Mouse (Mus musculus): ENCODE measurements around the gene Ap5b1.

The Ap5b1 gene

GRCm38 (mm10) chr19:5567534-5568469, at the start of gene Ap5b1:
Ap5b1 (plus strand) TSS chr19:5568025.
- DNase-seq (ENCODE audit: low read depth, low spot score), result peak; percentile 89

- no peak for DNase-seq (ENCODE audit: low read depth, low spot score)
These were observed 49.1 kb upstream of the Ap5b1 start for GRCm38 (mm10) chr19:5518721-5519120.

DNA sequence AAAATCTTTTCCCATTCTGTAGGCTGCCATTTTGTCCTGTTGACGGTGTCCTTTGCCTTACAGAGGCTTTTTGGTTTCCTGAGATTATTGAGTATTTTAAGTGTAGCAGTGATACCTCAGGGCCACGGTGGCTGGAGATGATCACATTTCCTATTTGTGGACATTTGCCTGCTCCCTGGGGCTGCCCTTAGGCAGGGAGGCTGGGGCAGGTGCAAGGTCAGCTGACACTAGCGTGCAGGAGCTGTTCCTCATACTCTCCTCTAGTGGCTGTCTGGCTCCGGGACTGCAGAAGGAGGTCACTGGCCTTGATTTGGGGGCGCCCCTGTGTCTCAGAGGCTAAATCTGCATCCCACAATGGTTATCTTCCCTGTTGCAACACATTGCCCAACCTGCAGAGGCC, 42.6 kb upstream of the Ap5b1 start:
- no peak for DNase-seq (ENCODE audit: low read depth, low spot score)

DNA sequence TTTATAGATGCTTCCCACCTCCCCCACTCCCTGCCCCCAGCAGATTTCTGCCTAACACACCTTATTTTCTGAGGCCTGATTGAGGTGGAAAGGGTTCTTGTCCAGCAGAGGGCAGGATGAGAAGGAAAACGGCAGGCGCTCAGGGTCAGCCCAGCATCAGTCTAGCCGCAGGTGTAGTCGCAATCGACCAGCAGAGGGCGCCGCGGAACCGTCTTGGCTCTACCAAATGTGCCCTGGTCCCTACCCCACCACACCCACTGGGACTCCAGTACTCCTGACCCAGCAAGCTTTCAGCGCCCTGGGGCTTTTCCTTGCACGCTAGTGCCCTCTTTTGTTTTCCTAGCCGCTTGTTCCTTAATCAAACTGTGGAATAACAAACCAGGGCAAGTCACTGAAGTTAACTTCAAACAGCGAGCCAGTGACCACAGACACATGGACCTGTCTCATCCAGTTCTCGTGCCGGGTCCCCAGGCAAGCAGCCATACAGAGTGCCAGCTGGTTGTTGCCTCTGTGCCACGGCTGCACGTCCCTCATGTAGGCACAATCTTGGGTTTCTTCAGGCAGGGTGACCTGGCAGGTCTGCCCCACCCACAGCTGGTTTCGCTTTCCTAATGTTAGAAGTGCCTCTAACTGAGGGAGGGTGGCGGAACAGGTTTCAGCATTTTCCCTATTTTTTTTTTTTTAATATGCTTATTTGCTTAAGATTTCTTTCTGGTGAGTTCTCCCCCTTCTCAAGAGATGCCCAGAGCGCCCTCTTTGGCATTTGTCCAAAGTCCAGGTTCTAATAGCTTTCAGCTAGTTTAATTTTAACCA, 38.3 kb upstream of the Ap5b1 start:
- DNase-seq (ENCODE audit: low read depth, low spot score), result peak; percentile 96

DNA sequence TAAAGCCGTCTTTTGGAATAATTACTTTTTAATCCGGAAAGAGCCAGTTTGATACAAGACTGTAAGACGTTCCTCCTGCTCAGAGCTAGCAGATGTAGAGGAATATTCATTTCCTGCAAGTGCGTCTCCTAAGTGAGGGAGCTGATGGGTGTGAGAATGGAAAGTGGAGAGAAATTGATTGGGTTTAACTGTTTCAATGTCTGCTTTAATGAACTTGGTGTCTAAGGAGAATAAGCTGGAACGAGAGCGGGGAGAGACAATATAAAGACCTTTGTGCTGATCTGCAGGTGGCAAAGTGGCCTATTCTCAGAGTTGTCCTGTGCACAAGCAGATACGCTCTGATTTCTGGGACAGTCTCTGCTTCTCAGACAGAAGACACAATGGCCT, 37.7 kb upstream of the Ap5b1 start:
- no peak for DNase-seq (ENCODE audit: low read depth, low spot score)

DNA sequence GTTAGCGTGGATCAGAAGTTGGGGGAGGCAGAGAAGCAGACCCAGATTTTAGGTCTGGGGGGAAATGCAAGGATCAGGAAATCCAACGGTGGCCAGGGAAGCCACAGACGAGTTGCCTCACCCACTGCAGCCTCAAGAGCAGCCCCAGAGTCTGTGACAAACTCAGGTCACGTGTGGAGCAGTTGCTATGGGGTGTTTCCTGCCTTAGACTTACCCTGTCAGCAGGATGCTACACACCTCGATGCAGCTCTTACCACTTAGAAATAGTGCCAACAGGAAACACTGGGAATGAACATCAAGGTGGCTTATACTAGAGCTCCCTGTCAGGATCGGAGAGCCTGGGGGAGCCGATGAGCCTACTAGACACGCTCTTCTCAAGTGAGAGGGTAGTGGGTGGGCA, 35.3 kb upstream of the Ap5b1 start:
- no peak for DNase-seq (ENCODE audit: low read depth, low spot score)

- DNase-seq (ENCODE audit: low read depth, low spot score), result no peak
These were observed 29.0 kb upstream of the Ap5b1 start for GRCm38 (mm10) chr19:5538786-5539185.

DNA sequence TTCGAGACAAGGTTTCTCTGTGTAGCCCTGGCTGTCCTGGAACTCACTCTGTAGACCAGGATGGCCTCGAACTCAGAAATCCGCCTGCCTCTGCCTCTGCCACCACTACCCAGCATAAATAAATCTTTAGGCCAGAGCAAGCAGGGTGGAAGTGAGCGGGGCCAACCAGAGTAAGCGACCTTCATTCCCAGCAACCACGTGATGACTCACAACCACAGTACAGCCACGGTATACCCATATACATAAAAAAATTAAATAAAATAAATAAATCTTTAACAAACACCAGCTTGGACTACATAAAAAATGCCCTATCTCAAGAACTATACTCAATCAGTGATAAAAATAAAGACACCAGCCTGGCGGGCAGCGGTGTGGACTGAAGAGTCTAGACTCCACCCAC, 24.5 kb upstream of the Ap5b1 start:
- DNase-seq (ENCODE audit: low read depth, low spot score), result no peak

DNA sequence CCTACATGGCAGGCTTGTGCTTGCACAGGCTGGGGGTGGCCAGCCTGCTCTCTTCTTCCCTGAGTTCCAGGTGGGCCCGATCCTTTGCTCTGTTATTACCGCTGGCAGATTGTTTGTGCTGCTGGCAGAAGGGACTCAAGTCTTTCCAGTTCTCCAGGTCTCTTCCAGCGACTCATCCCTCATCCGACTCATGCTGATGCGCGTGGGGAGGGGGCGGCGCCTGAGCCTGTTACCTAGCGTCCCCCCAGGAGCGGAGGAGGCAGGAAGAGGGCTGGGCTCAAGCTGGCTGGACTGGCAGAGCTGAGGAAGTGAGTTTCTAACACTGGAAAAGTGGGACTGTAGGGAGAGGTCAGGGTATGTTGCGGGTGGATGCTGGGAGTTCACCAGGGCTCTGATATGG, 23.8 kb upstream of the Ap5b1 start:
- no peak for DNase-seq (ENCODE audit: low read depth, low spot score)

- DNase-seq (ENCODE audit: low read depth, low spot score), result no peak
These were observed 20.3 kb upstream of the Ap5b1 start for GRCm38 (mm10) chr19:5547471-5548056.

DNA sequence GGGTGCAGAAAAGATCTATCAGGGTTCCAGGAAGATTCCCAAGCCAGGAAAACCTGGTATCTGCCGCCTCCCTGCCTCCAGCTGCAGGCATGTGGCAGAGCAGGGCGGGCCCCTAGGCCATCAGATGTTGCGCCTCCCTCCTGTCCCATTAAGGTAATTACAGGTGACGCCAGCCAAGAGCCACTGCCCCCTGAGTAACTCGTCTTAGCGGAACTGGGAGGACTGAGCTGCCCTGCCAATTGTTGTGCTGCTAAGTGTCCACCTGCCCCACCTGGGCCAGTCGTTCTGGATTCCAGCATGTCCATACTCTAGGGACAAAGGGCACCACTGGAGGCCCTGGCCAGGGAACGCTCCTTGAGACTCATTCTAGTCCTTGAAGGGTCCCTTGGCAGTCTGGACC, 14.0 kb upstream of the Ap5b1 start:
- DNase-seq (ENCODE audit: low read depth, low spot score), result no peak

GRCm38 (mm10) chr19:5554212-5554611, 13.6 kb upstream of the Ap5b1 start:
- DNase-seq (ENCODE audit: low read depth, low spot score), result no peak

- no peak for DNase-seq (ENCODE audit: low read depth, low spot score)
These were observed 9.7 kb upstream of the Ap5b1 start for GRCm38 (mm10) chr19:5558169-5558568.

GRCm38 (mm10) chr19:5558770-5559169, 9.1 kb upstream of the Ap5b1 start:
- DNase-seq (ENCODE audit: low read depth, low spot score), result no peak

DNA sequence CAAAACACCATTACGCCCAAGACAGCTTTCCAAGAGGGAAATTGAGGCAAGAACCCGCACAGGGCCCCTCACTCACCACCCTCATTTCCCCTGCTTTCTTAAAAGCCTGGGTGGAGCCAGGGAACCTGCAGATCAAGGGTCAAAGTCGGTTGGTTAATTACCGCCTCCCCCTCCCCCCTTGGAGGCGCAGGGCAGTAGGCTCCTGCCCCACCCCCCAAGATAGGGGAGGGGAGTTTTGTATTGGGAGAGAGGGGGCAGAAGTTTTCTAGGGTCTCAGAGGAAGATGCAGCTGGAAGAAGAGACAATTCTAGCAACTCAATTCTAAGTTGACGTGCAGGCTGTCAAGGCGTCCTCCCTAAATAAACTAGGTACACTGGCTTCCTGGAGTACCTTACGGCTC, 8.6 kb upstream of the Ap5b1 start:
- DNase-seq (ENCODE audit: low read depth, low spot score), result no peak

- DNase-seq (ENCODE audit: low read depth, low spot score), result no peak
These were observed 8.0 kb upstream of the Ap5b1 start for GRCm38 (mm10) chr19:5559631-5560456.

- no peak for DNase-seq (ENCODE audit: low read depth, low spot score)
These were observed 7.3 kb upstream of the Ap5b1 start, which contains the start of gene Ovol1 for GRCm38 (mm10) chr19:5560457-5561041. Ovol1 (minus strand) TSS chr19:5560646.

- no peak for DNase-seq (ENCODE audit: low read depth, low spot score)
These were observed 6.5 kb upstream of the Ap5b1 start for GRCm38 (mm10) chr19:5561252-5561790.

GRCm38 (mm10) chr19:5561886-5562285, 5.9 kb upstream of the Ap5b1 start:
- DNase-seq (ENCODE audit: low read depth, low spot score), result no peak

- no peak for DNase-seq (ENCODE audit: low read depth, low spot score)
These were observed 5.0 kb upstream of the Ap5b1 start for GRCm38 (mm10) chr19:5562776-5563175.

DNA sequence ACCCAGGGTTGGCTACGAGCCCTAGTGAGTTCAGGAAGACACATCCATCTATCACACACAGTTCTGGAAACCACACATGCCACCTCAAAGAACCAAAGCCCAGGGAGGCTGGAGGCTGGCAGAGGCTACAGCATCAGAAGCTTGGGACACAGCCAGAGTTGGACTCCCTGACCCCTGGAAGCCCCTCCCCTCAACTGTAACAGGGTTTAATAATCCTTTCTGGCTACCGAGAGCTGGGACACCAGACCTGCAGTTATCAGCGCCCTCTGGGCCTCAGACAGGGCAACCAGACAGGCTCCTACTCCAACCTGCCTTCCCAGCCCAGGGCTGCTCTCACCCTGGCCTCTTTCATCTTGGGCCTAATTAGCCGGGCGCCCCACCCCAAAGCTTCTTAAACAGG, 1.5 kb upstream of the Ap5b1 start:
- DNase-seq (ENCODE audit: low read depth, low spot score), result no peak

Measured in brain, adult 2 months (tissue).